Mouse (Mus musculus) embryonic fibroblast, embryonic 13.5 days (primary cell): Measurements from ENCODE around the gene Msl3.

Experiments used
- CTCF ChIP-seq: IDR thresholded peaks from 2 replicates; pipeline ENCODE4 v1.5.1; 2011; ENCODE audit warnings: mild to moderate bottlenecking, control low read depth, low read length, moderate library complexity, borderline replicate concordance; ENCODE audit not compliant: insufficient read depth
- POLR2A ChIP-seq: IDR thresholded peaks from 2 replicates; pipeline ENCODE4 v1.6.1; 2011; ENCODE audit warnings: low read depth, mild to moderate bottlenecking, control low read depth, low read length, moderate library complexity

GRCm38 (mm10) chrX:168672425-168672824 lies 1.3 kb downstream of the Msl3 start:
- TF ChIP-seq CTCF = no peak
- no peak for TF ChIP-seq POLR2A
